Mouse (Mus musculus) testis, adult 2 months (tissue): ENCODE data around the gene Crybg2.

ENCODE experiments used
- CTCF ChIP-seq: fragments of 200-500 bp; IDR thresholded peaks from 2 replicates; pipeline ENCODE4 v1.5.1; 2012; ENCODE audit warnings: low read depth, mild to moderate bottlenecking, inconsistent platforms, low read length, moderate library complexity; ENCODE audit not compliant: control insufficient read depth, insufficient read depth, insufficient replicate concordance
- POLR2A ChIP-seq: fragments of 200-500 bp; IDR thresholded peaks from 2 replicates; pipeline ENCODE4 v1.6.1; 2012; ENCODE audit warnings: low read depth, mild to moderate bottlenecking, inconsistent platforms, low read length, moderate library complexity; ENCODE audit not compliant: control insufficient read depth

GRCm38 (mm10) chr4:134115215-134116144, 54.9 kb downstream of the Crybg2 start:
- TF ChIP-seq CTCF (no peak), POLR2A (no peak)
